28 mouse cellular contexts compared by ENCODE assay signal in genomic region chrX:132789929-132790556, GRCm38 (mm10).
DNase-seq lines count a peak whose midpoint lies in the region; ATAC-seq and TF ChIP-seq lines count a peak whose summit lies in the region.
"Had no signal": no experiment of that assay in that cellular context is flagged by ENCODE, and none has a peak within 500 bp of the region (broad histone marks: within the 10 kb centered on the region; RNA-seq: fewer than 3 reads in every experiment).

No protein-coding gene starts in this region.

- no peak overlapping the region for H3K27ac ChIP-seq in forebrain, embryonic 15.5 days (replicated peaks)
- H3K27ac ChIP-seq in forebrain, embryonic 12.5 days, result no peak overlapping the region
- no peak overlapping the region for H3K27ac ChIP-seq in forebrain, embryonic 16.5 days (ENCODE audit: low read length)
- H3K27ac ChIP-seq: embryonic facial prominence, embryonic 10.5 days; embryonic facial prominence, embryonic 13.5 days; heart, adult 2 months; heart, embryonic 10.5 days; heart, embryonic 13.5 days; hindbrain, embryonic 14.5 days; hindbrain, postnatal 0 days had no signal

- H3K9me3 ChIP-seq in forebrain, embryonic 15.5 days, result no peaks in the 10 kb centered on the region
- no peaks in the 10 kb centered on the region for H3K9me3 ChIP-seq in forebrain, embryonic 12.5 days
- no peaks in the 10 kb centered on the region for H3K9me3 ChIP-seq in forebrain, embryonic 16.5 days (ENCODE audit: control insufficient read depth, low read length)
- H3K9me3 ChIP-seq: embryonic facial prominence, embryonic 10.5 days; embryonic facial prominence, embryonic 13.5 days; heart, embryonic 10.5 days; heart, embryonic 13.5 days had no signal

- WGBS in forebrain, embryonic 15.5 days, result 51% methylated on average over 2 of the region's 2 CpGs
- WGBS in forebrain, embryonic 12.5 days, result 65% methylated on average over 2 of the region's 2 CpGs
- 31% methylated on average over 2 of the region's 2 CpGs for WGBS in forebrain, embryonic 16.5 days

- ATAC-seq in forebrain, embryonic 15.5 days (replicated peaks), result peak; percentile 84
- ATAC-seq in forebrain, embryonic 12.5 days (ENCODE audit: low FRiP score), result no peak
- peak; percentile 81 for ATAC-seq in forebrain, embryonic 16.5 days
- ATAC-seq: CD4-positive, CD25-positive, alpha-beta regulatory T cell, adult 4 months; hindbrain, postnatal 0 days; inflammation-experienced regulatory T-cells, adult 6 months; intestine, embryonic 16.5 days had no signal

- H3K4me2 ChIP-seq in forebrain, embryonic 15.5 days (replicated peaks), result no peak overlapping the region
- H3K4me2 ChIP-seq in forebrain, embryonic 12.5 days, result no peak overlapping the region
- H3K4me2 ChIP-seq in forebrain, embryonic 16.5 days (ENCODE audit: low read length), result no peak overlapping the region
- H3K4me2 ChIP-seq: embryonic facial prominence, embryonic 13.5 days; heart, embryonic 13.5 days; hindbrain, embryonic 14.5 days had no signal

- peak; percentile 58 for DNase-seq in brain, embryonic 14.5 days (ENCODE audit: low read depth)
- no peak for DNase-seq in thymus, postnatal 4 days
- no peak for DNase-seq in cerebellum, adult 18-20 months
- DNase-seq: adrenal gland, adult 2 months; adrenal gland, postnatal 14 days; cerebellum, adult 11 months; cerebellum, adult 8-10 months; cerebellum, postnatal 36 days; embryo, embryonic 11 days; gastrocnemius, postnatal 10 days; gastrocnemius, postnatal 36 days; heart, adult 2 months; heart, postnatal 14 days; heart, postnatal 4 days; kidney, adult 18-20 months had no signal

- no peaks in the 10 kb centered on the region for H3K4me1 ChIP-seq in forebrain, embryonic 15.5 days
- H3K4me1 ChIP-seq in forebrain, embryonic 12.5 days, result no peaks in the 10 kb centered on the region
- H3K4me1 ChIP-seq in forebrain, embryonic 16.5 days (replicated peaks; ENCODE audit: control insufficient read depth, insufficient read depth, low read length), result no peaks in the 10 kb centered on the region
- H3K4me1 ChIP-seq: embryonic facial prominence, embryonic 10.5 days; embryonic facial prominence, embryonic 13.5 days; heart, embryonic 10.5 days; heart, embryonic 13.5 days had no signal

- no peak for TF ChIP-seq CTCF in brain, embryonic 14.5 days (IDR thresholded peaks at IDR 0.05; ENCODE audit: borderline replicate concordance, extremely low read depth, insufficient read depth, insufficient read length)

- no peak overlapping the region for H3K4me3 ChIP-seq in forebrain, embryonic 15.5 days
- no peak overlapping the region for H3K4me3 ChIP-seq in forebrain, embryonic 12.5 days (replicated peaks)
- no peak overlapping the region for H3K4me3 ChIP-seq in forebrain, embryonic 16.5 days (replicated peaks; ENCODE audit: low read length)
- H3K4me3 ChIP-seq: embryonic facial prominence, embryonic 10.5 days; embryonic facial prominence, embryonic 13.5 days; erythroblast, embryonic 14.5 days; heart, adult 2 months; heart, embryonic 10.5 days; heart, embryonic 13.5 days had no signal

- H3K36me3 ChIP-seq in forebrain, embryonic 15.5 days, result no peaks in the 10 kb centered on the region
- H3K36me3 ChIP-seq in forebrain, embryonic 12.5 days (replicated peaks), result no peaks in the 10 kb centered on the region
- no peaks in the 10 kb centered on the region for H3K36me3 ChIP-seq in forebrain, embryonic 16.5 days (ENCODE audit: control insufficient read depth, insufficient read depth)
- H3K36me3 ChIP-seq: embryonic facial prominence, embryonic 10.5 days; embryonic facial prominence, embryonic 13.5 days; heart, embryonic 10.5 days; heart, embryonic 13.5 days had no signal

- H3K9ac ChIP-seq in forebrain, embryonic 15.5 days (replicated peaks), result no peak overlapping the region
- H3K9ac ChIP-seq in forebrain, embryonic 12.5 days, result no peak overlapping the region
- no peak overlapping the region for H3K9ac ChIP-seq in forebrain, embryonic 16.5 days (replicated peaks; ENCODE audit: low read depth, low read length)
- H3K9ac ChIP-seq: embryonic facial prominence, embryonic 13.5 days; heart, embryonic 13.5 days; hindbrain, embryonic 14.5 days had no signal

- no peak for TF ChIP-seq POLR2A in brain, embryonic 14.5 days (IDR thresholded peaks at IDR 0.05; ENCODE audit: borderline replicate concordance, extremely low read depth, insufficient read depth, insufficient read length, poor library complexity, severe bottlenecking)

- H3K27me3 ChIP-seq in forebrain, embryonic 15.5 days, result no peaks in the 10 kb centered on the region
- no peaks in the 10 kb centered on the region for H3K27me3 ChIP-seq in forebrain, embryonic 12.5 days
- no peaks in the 10 kb centered on the region for H3K27me3 ChIP-seq in forebrain, embryonic 16.5 days (replicated peaks; ENCODE audit: control insufficient read depth, insufficient read depth, low read length)
- H3K27me3 ChIP-seq: embryonic facial prominence, embryonic 13.5 days; heart, embryonic 13.5 days had no signal
